Mouse (Mus musculus): ENCODE measurements around the gene Phyh. TPM values are rescaled to one million over a fixed set of nuclear protein-coding genes. Genes with fewer than 3 reads are reported as not detected.

Gene Phyh
- polyA plus RNA-seq, 1 experiment from 2014 or later = 110 TPM

Other genes starting within 250 kb of the Phyh start
- 1.3 and 1.9 TPM in 2 replicates for gene Bend7, start 201.2 kb upstream of the Phyh start, polyA plus RNA-seq (2014; fragmentation: Nextera tagmentation; extraction: Ambion mirVana)
- gene Sephs1, start 37.5 kb upstream of the Phyh start, polyA plus RNA-seq (2014; fragmentation: Nextera tagmentation; extraction: Ambion mirVana) = 51.0 and 56.4 TPM in 2 replicates
- not detected in 2 replicates for gene Ucma, start 57.1 kb downstream of the Phyh start, polyA plus RNA-seq (2014; fragmentation: Nextera tagmentation; extraction: Ambion mirVana)
- gene Mcm10, start 93.8 kb downstream of the Phyh start, polyA plus RNA-seq (2014; fragmentation: Nextera tagmentation; extraction: Ambion mirVana) = 21.4 and 23.2 TPM in 2 replicates
- gene Optn, start 145.0 kb downstream of the Phyh start, polyA plus RNA-seq (2014; fragmentation: Nextera tagmentation; extraction: Ambion mirVana) = 13.6 and 14.3 TPM in 2 replicates
- 7.9 and 9.3 TPM in 2 replicates for gene Ccdc3, start 218.8 kb downstream of the Phyh start, polyA plus RNA-seq (2014; fragmentation: Nextera tagmentation; extraction: Ambion mirVana)

Measured in heart, embryonic 11.5 days (tissue).